Mouse (Mus musculus) embryo, embryonic 9.5 days (tissue): Measurements from ENCODE around the gene Nelfb.
A peak's percentile ranks its signal among the peaks of the same experiment; 100 is the strongest.

ENCODE experiments used
- DNase-seq: peaks from one replicate; pipeline ENCODE4 v3.0.0-alpha.2; 2017; ENCODE audit errors: extremely low spot score

Gene Nelfb

GRCm38 (mm10) chr2:25175690-25176078 is 35.6 kb downstream of the Nelfb start:
- DNase-seq = no peak

DNA sequence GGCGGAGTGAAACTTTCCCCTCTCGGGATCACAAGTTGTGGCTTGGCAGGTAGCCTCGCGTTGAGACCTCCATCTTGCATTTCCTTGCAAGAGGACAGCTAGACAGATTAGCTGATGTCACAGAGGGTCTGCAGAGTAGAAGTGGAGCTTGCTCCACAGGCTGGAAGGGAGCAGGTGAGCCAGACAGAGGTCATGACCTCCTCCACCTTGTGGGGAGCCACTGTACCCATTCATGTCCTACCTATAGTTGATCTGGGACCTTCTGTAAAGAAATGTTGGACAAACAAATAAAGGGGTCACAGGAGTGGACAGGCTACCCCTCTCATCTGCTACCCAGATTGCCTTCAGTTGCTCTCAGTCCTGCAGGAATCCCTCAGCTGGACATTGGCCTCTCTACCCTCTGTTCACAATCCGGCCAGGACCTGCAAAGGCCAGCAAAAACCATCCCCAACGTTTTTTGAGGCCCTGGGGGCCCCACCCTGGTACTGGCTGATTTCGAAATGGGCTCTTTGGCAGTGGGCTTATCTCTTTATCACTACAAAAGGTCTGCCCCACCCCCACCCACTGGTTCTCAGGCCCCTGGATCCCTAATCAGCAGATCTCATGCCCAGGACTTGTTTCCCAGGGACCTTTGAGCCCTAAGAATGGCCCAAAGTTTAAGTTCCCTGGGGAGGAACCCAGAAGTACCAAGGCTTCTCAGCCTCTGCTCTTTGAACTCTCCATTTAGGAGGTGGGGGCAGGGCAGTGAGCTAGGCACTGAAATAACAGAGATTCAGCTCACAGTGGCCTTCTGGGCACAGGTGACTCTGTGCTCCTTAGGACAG is 36.2 kb downstream of the Nelfb start:
- no peak for DNase-seq

DNA sequence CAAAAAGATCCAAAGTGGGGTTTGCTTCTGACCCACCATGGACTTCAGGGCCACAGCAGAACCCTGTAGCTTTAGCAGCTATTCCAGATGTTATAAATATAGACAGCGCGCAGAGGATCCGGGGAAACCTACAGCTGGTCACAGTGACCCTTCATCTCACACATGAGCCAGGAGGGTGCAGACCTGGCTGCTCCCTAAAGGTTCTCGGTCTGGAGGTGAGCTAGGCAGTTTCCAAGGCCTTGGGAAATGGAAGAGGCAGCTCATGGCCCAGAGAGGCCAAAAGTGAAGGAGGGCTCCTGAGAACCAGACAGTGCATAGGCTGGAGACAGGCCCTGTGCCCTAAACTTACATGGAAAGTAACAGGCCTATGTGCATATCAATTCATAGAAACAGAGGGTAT is 37.5 kb downstream of the Nelfb start:
- no peak for DNase-seq

GRCm38 (mm10) chr2:25172629-25173028 is 38.7 kb downstream of the Nelfb start:
- no peak for DNase-seq

DNA sequence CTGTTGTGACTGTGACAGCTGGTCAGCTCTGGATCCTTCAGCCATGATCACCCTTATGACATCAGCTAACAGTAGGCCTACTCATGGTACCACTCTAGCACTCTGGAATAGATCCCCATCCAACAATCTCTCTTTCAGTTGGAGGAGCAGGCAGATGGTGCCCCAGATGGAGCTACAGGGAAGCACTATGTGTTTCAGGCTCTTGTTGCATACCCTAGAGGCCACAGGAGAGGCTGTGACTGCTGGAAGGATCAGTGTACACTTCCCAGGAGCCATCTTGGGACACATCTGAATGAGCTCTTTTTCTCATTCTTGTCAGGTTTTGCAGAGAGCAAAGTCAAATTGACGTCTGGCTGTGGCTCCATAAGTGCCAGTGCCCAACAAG is 39.5 kb downstream of the Nelfb start:
- DNase-seq = no peak

DNA sequence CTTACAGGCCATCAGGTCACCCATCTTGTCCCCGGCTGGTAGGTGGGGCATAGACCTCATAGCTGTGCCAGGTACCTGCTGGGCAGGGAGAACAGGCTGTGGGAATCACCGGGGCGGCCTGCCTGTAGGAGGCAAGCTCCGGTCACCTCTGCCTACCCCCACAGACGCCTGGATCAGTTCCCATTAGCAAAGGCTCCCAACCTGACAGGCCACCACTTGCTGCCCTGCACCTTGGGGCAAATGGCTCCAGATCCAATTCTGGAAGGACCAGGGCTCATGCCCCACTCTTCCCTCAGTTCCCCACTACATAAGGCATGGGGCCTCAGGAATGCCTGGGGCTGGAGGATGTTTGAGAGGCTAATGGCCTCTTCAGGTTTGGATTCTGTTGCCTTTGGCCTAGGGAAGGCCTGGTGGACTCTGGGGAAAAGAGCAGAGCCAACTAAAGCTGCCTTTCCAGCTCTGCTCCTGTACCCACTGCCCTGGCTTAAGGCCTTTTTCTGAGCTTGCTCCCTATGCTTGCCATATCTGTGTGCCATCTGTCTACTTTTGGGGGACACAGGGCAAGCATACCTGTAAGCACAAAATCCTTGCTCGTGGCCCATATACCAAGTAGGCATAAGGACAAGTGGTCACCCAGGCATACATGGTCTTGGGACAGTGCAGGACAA is 40.1 kb downstream of the Nelfb start:
- DNase-seq = no peak

- no peak for DNase-seq
Observed at GRCm38 (mm10) chr2:25170326-25171100, 40.8 kb downstream of the Nelfb start.

- peak; percentile 74 for DNase-seq
Observed at GRCm38 (mm10) chr2:25169778-25170177, 41.5 kb downstream of the Nelfb start.

GRCm38 (mm10) chr2:25168665-25168978 is 42.7 kb downstream of the Nelfb start:
- DNase-seq = no peak

GRCm38 (mm10) chr2:25167919-25168664 is 43.2 kb downstream of the Nelfb start:
- DNase-seq = peak; percentile 88

- DNase-seq = no peak
Observed at GRCm38 (mm10) chr2:25167481-25167880, 43.8 kb downstream of the Nelfb start.

- DNase-seq = no peak
Observed at GRCm38 (mm10) chr2:25157655-25158054, 53.6 kb downstream of the Nelfb start.

GRCm38 (mm10) chr2:25156990-25157389 is 54.3 kb downstream of the Nelfb start:
- no peak for DNase-seq

DNA sequence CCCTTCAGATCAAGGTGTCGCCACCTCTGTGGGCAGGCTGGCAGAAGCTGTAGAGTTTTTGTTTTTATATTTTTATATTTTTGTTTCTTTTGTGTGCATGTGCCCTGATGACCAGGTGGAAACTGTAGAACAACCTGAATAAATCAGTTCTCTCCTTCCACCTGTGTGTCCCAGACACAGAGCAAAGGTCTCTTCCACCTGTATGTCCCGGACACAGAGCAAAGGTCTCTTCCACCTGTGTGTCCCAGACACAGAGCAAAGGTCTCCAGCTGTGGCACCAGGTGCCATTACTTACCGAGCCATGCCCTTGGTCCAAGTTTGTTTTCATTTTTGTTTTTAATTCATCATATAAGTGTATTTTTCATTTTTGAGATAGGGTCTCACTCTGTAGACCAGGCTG is 55.1 kb downstream of the Nelfb start:
- DNase-seq = no peak

DNA sequence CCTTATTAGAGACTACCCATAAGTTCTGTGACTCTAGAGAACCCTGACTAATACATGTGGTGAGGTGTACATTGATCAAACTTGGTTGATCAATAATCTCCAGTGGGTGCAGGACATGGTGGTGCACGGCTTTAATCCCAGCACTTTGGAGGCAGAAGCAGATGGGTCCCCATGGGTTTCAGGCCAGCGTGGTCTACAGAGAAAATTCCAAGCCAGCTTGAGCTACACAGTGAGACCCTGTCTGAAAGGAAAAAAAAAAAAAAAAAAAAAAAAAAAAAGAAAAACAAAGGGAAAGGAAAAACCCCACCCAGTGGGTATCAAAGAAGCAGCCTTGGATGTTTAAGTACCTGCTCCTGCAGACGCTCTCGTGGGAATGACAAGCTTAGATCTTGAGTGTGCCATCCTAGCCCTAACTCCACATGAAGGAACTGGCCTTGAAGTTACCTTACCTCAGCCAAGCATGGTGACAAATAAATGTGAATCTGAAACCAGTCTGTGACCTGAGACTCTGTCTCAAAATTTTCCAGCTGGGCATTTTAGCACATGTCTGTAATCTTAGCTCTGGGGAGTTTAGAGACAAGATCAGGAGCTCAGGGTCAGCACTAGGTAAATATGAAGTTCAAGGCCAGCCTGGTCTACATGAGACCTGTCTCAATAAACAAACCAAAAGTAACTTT is 59.9 kb downstream of the Nelfb start:
- no peak for DNase-seq
